Mouse (Mus musculus): Measurements from ENCODE around the gene Bicc1. TPM values are rescaled to one million over a fixed set of nuclear protein-coding genes. Genes with fewer than 3 reads are reported as not detected.

The Bicc1 gene
- polyA plus RNA-seq, 2 experiments from 2014 or later: 0.17 TPM; not detected in 1

DNA sequence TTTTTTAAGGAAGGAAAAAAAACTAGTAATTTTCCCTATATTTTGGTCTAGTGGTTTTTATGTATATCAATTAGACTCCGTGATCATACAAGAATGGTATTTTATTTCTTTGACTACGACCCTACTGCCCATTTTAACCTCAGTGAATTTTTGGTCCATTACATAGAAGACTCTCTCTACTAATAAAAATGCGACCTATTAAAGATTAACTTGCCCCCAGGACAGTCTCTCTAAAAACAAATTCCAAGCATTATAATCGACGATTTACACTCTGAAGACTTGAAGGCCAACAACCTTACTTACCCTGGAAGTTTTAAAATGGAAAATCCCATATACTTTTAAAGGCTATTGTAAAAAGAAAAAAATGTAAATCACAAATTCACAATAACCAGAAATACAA lies 2.9 kb downstream of the Bicc1 start:
- ATAC-seq: no peak

DNA sequence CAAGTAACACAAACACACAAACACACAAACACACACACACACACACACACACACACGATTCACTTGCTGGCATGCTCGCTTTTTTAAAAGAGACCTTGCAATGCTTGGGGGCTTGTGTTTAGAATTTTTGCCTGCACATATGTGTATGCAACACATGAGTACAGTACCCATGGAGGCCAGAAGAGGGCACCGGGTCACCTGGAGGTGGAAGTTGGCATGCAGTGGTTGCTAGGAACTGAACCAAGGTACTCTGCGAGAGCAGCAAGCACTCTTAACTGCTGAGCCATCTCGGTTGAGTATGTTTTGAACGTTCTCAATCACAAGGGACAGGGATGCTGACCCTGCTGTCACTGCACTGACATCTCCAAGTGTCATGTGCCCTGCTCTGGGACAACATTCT lies 5.9 kb downstream of the Bicc1 start:
- no peak for ATAC-seq

DNA sequence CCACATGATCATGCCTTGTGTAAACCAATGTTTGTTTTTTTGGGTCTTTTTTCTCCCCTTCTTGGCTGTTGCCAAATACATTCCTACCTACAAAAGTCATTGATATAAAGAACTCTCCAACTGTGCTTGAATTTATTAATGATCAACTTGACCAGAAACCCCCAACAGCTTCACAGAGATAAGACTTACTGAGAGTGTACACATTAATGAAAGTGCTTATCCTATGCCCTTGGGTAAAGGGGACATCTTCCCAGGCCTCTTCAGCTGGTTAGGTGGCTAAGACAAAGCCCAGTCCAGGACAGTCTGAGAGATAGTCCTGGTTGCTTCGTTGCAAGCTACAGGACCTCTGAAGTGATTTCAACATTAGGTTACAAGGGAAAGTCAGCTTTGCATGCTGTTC lies 6.4 kb downstream of the Bicc1 start:
- no peak for ATAC-seq

DNA sequence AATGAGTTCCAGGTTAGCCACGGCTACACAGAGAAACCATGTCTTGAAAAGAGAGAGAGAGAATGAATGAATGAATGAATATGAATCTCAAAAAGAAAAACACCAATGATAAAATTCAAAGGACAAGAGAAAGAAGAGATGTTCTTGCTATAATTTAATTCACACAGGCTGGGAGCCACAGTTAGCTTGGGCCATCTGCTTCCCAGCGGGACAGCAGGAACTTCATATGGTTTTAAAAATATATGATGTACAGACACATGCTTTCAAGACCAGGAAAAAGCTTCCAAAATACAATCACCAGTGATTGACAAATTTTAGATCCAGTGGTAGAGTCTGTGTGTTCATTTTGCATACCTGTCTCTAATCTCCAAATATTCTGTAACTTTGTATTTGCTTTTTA lies 9.0 kb downstream of the Bicc1 start:
- ATAC-seq: no peak

DNA sequence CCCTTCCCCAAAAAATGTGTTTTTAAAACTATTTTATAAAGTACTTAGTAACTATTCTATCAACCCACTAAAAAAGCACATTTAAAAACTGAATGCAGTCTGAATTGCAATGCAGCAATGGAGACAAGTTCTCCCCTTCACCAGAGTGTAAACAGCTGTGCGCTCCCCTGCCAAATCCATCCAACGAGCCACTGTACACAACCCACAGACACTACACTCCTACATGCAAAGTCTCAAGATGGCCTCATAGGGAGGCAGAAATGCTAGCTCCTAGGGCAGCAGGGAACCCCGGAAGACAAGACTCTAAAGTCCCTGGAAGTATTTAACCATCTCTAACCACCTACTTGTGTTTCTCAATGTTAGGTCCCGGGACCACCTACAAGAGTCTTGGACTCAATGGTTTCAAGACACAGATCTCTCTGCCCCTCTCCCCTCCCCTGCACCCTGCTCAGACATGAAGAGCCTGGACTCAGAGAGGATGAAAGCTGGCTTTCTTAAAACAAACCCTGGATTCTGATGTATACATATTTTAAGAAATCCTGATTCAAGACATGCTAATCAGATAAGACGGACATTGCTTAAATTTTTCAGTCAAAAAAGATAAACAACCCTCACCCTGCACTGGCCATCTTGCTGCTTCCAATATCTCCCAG lies 10.4 kb downstream of the Bicc1 start:
- no peak for ATAC-seq

DNA sequence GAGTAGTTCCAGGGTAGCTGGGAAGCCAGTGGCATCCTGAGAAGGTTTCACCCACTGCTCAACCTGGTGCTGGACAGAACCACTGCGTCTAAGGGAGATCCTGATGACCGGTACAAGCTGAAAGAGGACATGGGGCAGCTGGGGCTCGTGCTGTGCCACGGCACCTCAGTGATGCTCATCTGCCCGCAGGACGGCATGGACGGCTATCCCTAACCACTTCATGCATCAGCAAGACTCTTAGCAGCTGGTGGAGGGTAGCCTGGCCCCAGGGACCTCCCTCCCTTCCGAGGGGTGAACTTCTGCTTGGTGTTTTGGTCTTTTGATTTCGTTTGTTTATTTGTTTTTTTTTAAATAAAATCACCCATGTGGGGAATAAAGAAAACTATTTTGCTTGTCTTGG lies 11.3 kb downstream of the Bicc1 start:
- no peak for ATAC-seq

DNA sequence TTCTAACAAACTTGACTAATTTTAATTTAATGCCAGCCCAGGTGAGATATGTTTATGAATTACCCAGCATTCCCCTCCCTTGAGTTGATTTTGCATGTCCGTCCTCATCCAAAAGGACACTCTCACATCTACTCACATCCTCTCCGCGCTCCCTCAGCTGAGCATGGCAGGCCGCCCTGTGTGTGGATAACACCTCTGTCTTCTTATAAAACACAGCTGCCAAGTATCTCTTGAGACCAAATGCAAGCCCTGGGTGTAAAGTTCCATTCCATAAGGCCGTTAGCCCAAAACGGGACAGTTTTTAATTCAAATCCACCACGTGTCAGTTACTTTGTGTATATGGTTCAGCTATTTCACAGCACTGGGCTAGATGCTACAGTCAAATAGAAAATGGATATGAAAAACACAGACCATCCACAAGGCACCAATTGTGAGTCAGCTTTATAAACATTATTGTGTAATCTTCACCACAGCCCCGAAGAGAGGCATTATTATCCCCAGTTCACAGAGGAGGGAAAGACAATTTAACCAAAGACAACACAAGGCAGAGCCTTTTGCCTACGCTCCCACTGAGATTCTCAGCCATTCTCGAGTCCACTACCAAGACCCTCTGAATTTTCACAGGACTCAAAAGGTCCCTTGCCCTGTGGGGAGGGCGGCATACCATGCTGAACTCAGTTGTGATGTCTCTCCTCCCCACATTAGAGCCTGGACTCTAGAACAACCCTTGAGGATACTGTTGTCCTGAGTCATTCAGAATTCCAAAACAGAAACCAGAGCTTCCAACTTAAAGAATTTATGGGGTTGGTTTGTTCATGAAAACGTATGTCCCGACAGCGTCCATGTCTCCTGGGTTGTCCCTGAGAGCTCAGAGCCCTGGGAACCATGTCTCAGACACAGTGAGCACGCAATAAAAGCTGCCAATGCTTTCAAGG lies 12.6 kb downstream of the Bicc1 start:
- no peak for ATAC-seq

DNA sequence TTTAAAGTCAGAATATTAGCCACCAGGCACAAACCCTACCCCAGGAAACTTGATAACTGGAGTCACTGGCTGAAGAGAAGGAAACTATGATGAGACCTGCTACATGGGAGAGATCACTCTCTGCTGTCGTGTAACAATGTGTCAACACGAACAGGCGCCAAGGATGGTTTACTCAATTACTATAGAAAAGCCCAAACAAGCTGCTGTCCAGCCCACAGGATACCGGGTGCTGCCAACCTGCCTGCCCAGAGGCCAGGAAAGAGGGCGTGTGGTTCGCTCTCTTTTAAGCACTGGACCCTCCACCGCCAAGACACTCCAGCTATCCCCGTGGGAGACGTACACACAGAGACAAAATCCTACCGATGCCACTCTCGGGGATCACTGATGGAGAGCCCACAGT lies 13.7 kb downstream of the Bicc1 start:
- no peak for ATAC-seq

DNA sequence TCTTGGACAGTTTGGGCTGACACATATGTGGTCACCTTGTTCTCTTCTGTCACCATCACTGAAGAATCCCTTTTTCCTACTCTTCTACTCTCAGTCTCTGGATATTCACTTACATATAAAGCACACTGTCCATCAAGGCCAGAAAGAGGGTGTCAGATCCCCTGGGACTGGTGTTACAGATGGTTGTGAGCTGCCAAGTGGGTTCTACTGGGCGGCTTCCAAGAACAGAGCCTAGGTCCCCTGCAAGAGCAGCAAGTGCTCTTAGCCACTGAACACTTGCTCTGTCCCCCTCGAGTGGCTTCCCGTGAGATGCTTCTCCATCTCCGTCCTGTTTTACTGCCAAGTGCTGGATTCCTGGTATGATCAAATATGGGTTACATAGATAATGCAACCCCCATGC lies 15.3 kb downstream of the Bicc1 start:
- ATAC-seq: no peak

DNA sequence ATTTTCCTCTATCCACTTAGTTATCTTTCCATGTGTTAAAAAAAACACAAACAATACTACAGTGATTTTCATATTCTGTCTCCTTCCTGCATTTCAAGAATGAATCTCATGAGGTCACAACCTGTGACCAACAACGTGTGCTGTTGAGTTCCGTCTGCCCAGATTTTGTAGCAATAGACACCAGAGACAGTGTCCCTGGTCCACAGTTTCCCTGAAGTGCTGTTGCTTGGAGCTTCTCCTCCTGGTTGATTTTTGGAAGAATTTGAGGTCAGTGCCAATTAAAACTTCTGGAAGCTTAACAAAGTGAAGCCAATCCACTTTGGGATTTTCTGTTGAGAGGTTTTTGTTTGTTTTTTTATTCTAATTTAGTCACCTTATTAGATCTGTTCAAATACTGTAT lies 16.9 kb downstream of the Bicc1 start:
- no peak for ATAC-seq

DNA sequence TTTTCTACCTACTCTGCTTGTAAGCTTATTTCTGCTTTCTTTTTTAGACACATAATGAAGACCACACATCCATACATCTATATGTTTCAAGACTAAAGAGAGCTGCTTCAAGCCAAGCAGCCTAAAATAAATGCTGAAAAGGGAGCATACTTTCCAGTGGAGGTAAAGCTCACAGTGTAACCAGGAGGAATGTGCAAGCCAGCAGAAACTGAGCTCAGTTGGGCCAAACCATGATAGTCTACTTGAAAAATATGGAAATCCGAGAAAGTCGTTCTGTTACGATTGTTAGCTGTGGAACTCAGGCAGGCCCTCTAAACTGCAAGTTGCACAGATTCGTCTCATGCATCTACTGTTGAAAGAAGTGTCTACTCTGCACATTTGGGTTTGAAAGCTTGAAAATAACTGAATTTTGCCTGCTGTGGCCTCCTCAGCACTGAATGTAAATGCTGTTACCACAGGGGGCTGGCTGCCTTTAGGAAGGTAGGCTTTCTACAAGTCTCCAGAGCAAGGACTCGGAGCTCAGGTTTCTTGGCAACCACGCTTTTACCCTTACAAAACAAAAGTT lies 19.1 kb downstream of the Bicc1 start:
- no peak for ATAC-seq

DNA sequence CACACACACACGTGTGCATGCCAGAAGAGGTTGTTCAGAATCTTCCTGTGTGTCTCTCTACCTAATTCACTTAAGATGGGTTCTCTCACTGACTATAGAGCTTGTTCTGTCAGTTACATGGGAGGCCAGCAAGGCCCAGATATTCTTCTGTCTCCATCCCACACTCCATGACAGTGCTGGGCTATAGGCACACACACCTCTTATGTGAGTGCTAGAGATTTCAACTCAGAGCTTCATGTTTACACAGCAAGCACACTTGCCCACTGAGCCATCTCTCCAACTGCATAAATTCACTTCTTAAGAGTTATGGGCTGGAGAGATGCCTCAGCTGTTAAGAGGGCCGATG lies 20.7 kb downstream of the Bicc1 start:
- ATAC-seq: no peak

DNA sequence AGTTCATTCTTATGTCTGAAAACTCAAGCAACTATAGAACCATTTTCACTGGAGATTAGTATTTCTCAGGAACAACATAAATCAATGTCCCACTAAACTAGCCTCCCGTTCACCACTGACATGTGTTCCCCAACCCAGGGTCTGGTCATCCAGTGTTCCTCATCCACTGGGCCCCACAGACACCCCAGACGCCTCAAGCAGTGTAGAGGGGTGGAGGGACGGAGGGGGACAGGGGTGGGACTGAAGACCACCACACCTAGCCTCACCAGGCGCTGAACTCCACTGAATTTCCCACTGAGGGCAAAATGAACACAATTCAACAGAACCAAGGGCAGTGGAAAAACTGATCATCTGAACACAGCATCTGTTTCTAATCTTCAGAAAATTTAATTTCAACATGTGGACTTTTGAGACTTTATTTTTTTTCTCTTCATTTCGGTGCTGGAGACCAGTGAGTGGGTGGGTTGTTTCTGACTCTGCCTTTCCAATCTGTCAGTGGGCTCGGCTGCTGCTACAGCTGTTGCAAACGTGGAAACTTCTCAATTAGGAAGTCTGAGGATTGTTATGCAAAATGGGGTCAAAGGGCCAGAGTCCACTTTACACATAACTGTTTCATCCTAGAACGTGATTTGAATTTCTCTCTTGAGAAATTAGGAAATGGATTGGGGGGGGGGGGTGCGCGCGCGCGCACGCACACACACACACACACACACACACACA lies 21.2 kb downstream of the Bicc1 start:
- no peak for ATAC-seq

DNA sequence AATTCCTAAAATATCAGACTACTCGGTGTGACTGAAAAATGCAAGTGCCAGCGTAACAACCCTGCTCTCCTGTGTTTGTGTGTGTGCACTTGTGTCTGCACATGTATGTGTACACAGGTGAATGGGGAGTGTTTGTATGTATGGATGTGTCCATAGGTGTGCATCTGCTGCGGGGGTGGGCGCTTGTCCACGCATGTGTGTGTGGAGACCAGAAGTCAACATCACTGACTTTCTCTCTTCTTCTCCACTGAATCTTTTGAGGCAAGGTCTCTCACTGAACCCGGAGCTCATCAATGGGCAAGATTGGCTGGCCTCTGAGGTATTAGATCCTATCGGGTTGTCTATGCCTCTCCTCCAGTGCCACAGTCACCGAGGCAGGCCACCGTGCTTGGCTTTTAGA lies 21.9 kb downstream of the Bicc1 start:
- no peak for ATAC-seq

DNA sequence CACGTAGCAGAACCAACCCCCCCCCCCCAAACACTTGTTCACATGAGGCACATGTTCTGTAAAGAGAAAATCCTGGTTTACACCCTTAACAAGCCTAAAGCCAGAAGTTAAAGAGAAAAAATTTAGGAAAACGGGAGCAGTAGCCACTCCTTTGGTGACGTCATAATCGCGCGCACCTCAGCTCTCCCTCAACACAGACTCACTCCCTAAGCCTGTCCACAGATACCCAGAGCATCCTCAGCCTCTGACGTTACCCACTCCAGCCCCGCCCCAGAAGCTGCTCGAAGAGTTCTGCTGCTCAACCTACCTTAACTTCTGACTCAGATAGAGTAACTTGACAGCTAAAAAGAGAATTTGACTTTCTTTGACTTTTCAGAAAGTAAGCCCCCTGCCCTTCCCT lies 28.2 kb downstream of the Bicc1 start:
- no peak for ATAC-seq

DNA sequence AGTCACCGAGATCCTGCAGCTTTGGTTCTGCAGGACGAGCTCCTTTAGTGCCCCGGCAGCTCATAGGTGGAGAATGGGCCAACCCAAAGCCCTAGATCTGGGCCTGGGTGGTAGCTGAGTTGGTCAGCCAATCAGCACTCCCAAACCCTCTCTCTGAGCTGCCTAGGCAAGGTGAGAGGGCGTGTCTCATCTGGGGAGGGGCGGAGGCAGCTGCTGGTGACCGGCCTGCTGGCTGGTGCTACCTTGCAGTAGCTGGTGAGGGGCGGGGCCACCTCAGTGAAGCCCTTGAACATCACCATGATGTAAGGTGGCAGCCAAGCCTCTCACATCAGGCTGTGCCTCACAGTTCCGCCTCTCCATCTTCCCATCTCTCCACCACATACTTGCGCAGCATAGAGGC lies 29.2 kb downstream of the Bicc1 start:
- ATAC-seq: no peak

DNA sequence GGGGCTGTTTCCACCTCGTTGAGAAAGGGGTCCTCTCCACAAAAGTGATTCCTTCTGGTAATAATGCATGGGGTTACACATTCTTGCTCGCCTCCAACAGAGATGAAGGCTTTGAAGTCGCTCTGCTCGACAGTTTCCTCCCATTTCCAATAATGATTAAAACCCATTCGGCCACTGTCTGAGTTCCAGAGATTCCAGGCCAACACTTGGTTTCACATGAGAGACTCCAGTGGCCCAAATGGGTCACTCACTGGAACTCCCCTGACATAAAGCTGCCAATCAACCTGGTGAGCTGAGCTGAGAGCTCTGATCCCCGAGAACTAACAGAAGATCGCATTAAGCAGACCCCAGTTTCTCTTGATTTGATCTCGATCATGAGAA lies 31.6 kb downstream of the Bicc1 start:
- no peak for ATAC-seq

DNA sequence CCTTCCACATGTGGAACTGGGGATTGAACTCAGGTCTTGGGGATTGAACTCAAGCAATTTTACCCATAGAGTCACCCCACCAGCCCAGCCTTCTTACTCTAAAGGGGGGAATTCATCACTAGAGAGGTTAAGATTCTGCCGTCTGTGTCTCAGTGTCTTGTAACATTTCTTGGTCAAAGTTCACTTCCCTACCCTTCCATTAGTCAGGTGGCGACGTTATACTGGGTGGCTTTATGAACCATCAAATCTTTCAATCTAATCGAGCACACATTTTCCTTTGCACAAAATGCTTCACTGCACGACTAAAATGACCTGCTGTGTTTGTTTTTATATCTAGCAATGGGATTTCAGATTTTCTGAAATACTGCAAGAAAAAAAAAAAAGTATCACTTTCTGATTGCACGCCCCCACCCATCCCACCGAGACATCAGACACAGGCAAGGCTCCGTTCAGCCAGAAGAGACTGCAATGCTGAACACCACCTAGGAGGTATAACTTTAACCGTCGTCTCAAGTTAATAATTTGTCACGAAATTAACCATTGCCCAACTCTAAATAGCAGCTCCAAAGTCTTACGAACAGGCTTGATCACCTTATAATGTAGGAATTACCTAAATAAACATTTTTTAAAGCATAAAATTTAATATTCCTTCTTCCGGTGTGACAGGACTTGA lies 32.1 kb downstream of the Bicc1 start:
- no peak for ATAC-seq

DNA sequence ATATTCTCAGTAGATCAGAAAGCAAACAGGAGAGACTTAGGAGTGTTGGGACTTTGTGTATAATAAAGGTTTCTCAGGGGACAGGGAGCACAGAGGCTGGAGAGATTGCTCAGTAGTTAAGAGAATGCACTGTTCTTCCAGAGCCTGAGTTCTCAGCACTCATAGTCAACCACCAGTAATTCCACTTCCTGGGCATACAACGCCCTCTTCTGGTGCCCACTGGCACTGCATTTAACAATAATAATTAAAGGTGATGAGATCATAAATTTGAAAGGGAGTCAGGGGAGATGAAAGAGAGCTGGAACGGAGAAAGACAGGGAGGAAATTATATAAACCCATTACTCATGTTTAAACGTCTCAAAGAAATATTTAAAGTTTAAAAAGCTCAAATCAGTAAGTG lies 35.5 kb downstream of the Bicc1 start:
- ATAC-seq: no peak

DNA sequence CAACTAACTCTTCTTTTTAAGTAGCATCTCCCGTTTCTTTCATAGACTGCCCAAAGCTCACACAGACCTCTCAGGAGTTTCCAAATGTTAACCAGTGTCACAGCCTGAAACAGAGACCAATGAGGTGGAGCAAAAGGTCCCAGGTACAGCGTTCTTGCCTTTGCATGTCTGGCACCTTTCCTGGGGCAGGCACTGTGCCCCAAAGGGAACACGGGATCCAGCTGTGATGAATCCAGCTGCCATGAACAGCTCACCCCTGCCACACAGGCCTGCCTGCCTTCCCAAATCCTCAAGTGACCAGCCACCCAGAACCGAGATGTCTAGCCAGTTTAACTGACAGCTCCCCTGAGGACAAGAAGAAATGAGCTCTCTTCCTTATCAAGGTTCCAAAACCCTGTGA lies 36.1 kb downstream of the Bicc1 start:
- ATAC-seq: no peak

DNA sequence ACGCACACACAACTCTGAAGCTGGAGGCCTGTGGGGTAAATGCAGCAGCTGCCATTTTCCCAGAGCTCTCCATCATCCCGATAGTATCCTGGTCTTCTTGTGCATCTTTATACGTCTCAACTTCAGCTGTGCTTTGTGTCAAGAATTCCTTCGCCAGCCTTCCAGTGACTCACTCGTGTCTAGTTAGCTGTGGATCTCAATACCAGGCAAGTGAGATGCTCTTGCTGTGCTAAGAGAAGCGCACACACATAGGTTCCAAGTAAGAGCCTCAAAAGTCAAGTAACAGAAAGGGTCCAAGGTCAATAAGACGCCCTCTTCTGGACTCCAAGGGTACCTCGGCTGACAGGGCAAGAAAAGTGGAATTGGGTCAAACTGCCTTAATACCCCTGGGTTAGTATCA lies 37.0 kb downstream of the Bicc1 start:
- no peak for ATAC-seq

DNA sequence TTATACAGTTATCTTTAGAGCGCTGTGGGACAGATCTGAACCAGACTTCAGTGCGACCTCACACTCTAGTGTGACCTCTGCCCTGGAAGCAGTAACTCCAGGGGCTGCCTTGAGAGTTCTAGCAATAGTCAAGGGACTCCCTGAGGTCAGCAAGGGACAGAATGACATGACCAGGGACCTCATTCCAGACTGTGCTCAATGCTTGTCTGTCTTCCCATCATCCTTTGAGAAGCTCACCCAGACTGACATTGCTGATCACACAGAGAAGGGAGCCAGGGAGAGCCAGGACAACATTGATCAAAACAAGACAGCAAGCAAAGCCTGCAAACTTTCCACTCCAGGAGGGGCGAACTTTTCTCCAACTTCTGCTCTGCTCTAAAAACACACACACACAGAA lies 38.7 kb downstream of the Bicc1 start:
- no peak for ATAC-seq
